Mouse (Mus musculus) forebrain, postnatal 0 days (tissue): ENCODE results near the gene Tnfrsf12a. TPM values are rescaled to one million over a fixed set of nuclear protein-coding genes. Genes with fewer than 3 reads are reported as not detected.

Experiments used
- ATAC-seq: fragments of 200-750 bp; cut with Nextera tagmentation; 2 replicates; pipeline ENCODE4 v1.8.0; 2017; ENCODE audit warnings: mild to moderate bottlenecking, moderate library complexity
- DNase-seq: peaks from one replicate; pipeline ENCODE4 v3.0.0-alpha.2; 2015
- H3K27ac ChIP-seq: fragments of 300-500 bp; sonication (generic); 2 replicates; pipeline ENCODE4 v1.5.1; 2014; ENCODE audit warnings: low read depth, mild to moderate bottlenecking, antibody characterized with exemption, low read length, moderate library complexity, mixed read lengths
- H3K27me3 ChIP-seq: fragments of 300-500 bp; sonication (generic); 2 replicates; pipeline ENCODE4 v1.6.1; 2014; ENCODE audit warnings: mild to moderate bottlenecking, low read length, mixed read lengths; ENCODE audit not compliant: insufficient read depth
- H3K36me3 ChIP-seq: fragments of 300-500 bp; sonication (generic); 2 replicates; pipeline ENCODE4 v1.6.1; 2014; ENCODE audit warnings: mild to moderate bottlenecking, moderate library complexity; ENCODE audit not compliant: insufficient read depth
- H3K4me1 ChIP-seq: fragments of 300-500 bp; sonication (generic); 2 replicates; pipeline ENCODE4 v1.6.1; 2014; ENCODE audit warnings: antibody characterized with exemption; ENCODE audit not compliant: insufficient read depth
- H3K4me2 ChIP-seq: fragments of 300-500 bp; sonication (generic); 2 replicates; pipeline ENCODE4 v1.6.1; 2014; ENCODE audit warnings: low read depth, mild to moderate bottlenecking, moderate library complexity
- H3K4me3 ChIP-seq: fragments of 300-500 bp; sonication (generic); 2 replicates; pipeline ENCODE4 v1.5.1; 2014; ENCODE audit warnings: low read depth, low read length, mixed read lengths
- H3K9ac ChIP-seq: fragments of 300-500 bp; sonication (generic); 2 replicates; pipeline ENCODE4 v1.6.1; 2014; ENCODE audit warnings: mild to moderate bottlenecking
- H3K9me3 ChIP-seq: fragments of 300-500 bp; sonication (generic); 2 replicates; pipeline ENCODE4 v1.6.1; 2016; ENCODE audit warnings: low read length
- CTCF ChIP-seq: sonication (generic); IDR thresholded peaks from 2 replicates; pipeline ENCODE4 v1.5.1; 2016; ENCODE audit warnings: antibody characterized with exemption, control low read depth, low read depth
- WGBS: fragments of 180-500 bp; shearing (Covaris S2); extraction: QIAGEN DNeasy Blood & Tissue Kit; methylation state at CpG from one replicate; pipeline ENCODE4 v1.1.7; 2014; 5-methylcytosine and 5-hydroxymethylcytosine counted together
- polyA plus RNA-seq: library from polyadenylated mRNA; unstranded; fragments of >200 nt; fragmentation: Nextera tagmentation; extraction: Ambion mirVana; gene quantifications from 2 replicates; pipeline ENCODE4 v1.2.1, GENCODE M21; 2015
- total RNA-seq: library from RNA; depleted of rRNA; stranded (reverse); fragments of >200 nt; gene quantifications from 2 replicates; pipeline ENCODE4 v1.2.3, GENCODE M21; 2014

The Tnfrsf12a gene
- total and polyA plus RNA-seq, 2 experiments from 2014 or later, result 1.4 to 2.0 TPM

GRCm38 (mm10) chr17:23682092-23682491 is 4.8 kb upstream of the Tnfrsf12a start:
- Histone ChIP-seq H3K4me2 (no peak overlapping the region), H3K4me3 (no peak overlapping the region), H3K4me1 (no peaks in the 10 kb centered on the region), H3K9ac (no peak overlapping the region), H3K36me3 (no peaks in the 10 kb centered on the region), H3K9me3 (no peaks in the 10 kb centered on the region), H3K27me3 (peaks cover 26% of the 10 kb centered on the region), H3K27ac (no peak overlapping the region)
- ATAC-seq (no peak), DNase-seq (no peak)
- 67% methylated on average over 4 of the region's 4 CpGs for WGBS
- TF ChIP-seq CTCF, result no peak

GRCm38 (mm10) chr17:23681086-23681485 is 3.8 kb upstream of the Tnfrsf12a start:
- Histone ChIP-seq H3K36me3 (no peaks in the 10 kb centered on the region), H3K4me3 (no peak overlapping the region), H3K27ac (no peak overlapping the region), H3K9me3 (no peaks in the 10 kb centered on the region), H3K4me1 (peaks cover 9% of the 10 kb centered on the region; the same call in 1 of the 2 replicates), H3K27me3 (peaks cover 30% of the 10 kb centered on the region), H3K9ac (no peak overlapping the region), H3K4me2 (no peak overlapping the region)
- DNase-seq (no peak), ATAC-seq (no peak)
- no peak for TF ChIP-seq CTCF
- 69% methylated on average over 10 of the region's 10 CpGs for WGBS

- H3K9ac ChIP-seq, result no peak overlapping the region
- DNase-seq (no peak), ATAC-seq (no peak)
- no peak for TF ChIP-seq CTCF
- H3K27ac ChIP-seq, result no peak overlapping the region
- no peak overlapping the region for H3K4me2 ChIP-seq
- peaks cover 30% of the 10 kb centered on the region for H3K27me3 ChIP-seq
- H3K9me3 ChIP-seq, result no peaks in the 10 kb centered on the region
- no peaks in the 10 kb centered on the region for H3K36me3 ChIP-seq
- peaks cover 10% of the 10 kb centered on the region; the same call in 1 of the 2 replicates for H3K4me1 ChIP-seq
- 87% methylated on average over 9 of the region's 9 CpGs for WGBS
- H3K4me3 ChIP-seq, result no peak overlapping the region
Measured at GRCm38 (mm10) chr17:23680336-23680735, 3.1 kb upstream of the Tnfrsf12a start.

GRCm38 (mm10) chr17:23679127-23679835 is 2.0 kb upstream of the Tnfrsf12a start, which contains the start of gene Cldn6:
Cldn6 (plus strand) TSS chr17:23679249.
- no peak within 1 kb of the TSS for H3K27ac ChIP-seq
- ATAC-seq (no peak), DNase-seq (no peak)
- no peaks in the 10 kb centered on the region for H3K36me3 ChIP-seq
- no peaks in the 10 kb centered on the region for H3K9me3 ChIP-seq
- 4% methylated on average over 38 of the region's 38 CpGs for WGBS
- no peak for TF ChIP-seq CTCF
- H3K4me1 ChIP-seq, result peaks cover 17% of the 10 kb centered on the region; the same call in 1 of the 2 replicates
- H3K27me3 ChIP-seq, result peaks cover 30% of the 10 kb centered on the region
- 0 out of 2 replicates have a peak within 1 kb of the TSS, but pooled peaks have one; percentile 5 for H3K4me3 ChIP-seq
- 0 out of 2 replicates have a peak within 1 kb of the TSS, but pooled peaks have one; percentile 24 for H3K4me2 ChIP-seq
- H3K9ac ChIP-seq, result no peak within 1 kb of the TSS

GRCm38 (mm10) chr17:23676473-23677031 is 716 bp downstream of the Tnfrsf12a start:
- TF ChIP-seq CTCF, result no peak
- under 1% methylated on average over 37 of the region's 37 CpGs for WGBS
- Histone ChIP-seq H3K36me3 (no peaks in the 10 kb centered on the region), H3K4me1 (peaks cover 18% of the 10 kb centered on the region; the same call in 1 of the 2 replicates), H3K4me3 (peak overlapping the region; percentile 39), H3K27me3 (peaks cover 30% of the 10 kb centered on the region), H3K27ac (no peak overlapping the region), H3K4me2 (peak overlapping the region; percentile 70), H3K9me3 (no peaks in the 10 kb centered on the region), H3K9ac (peak overlapping the region; percentile 23; the same call in 1 of the 2 replicates)
- ATAC-seq (no peak), DNase-seq (no peak)

- 14% methylated on average over 15 of the region's 15 CpGs for WGBS
- Histone ChIP-seq H3K9me3 (no peaks in the 10 kb centered on the region), H3K27ac (no peak overlapping the region), H3K36me3 (no peaks in the 10 kb centered on the region), H3K4me2 (peak overlapping the region; percentile 70), H3K4me1 (peaks cover 18% of the 10 kb centered on the region; the same call in 1 of the 2 replicates), H3K9ac (no peak overlapping the region), H3K27me3 (peaks cover 24% of the 10 kb centered on the region), H3K4me3 (no peak overlapping the region)
- no peak for ATAC-seq
- no peak for DNase-seq
- TF ChIP-seq CTCF, result no peak
Measured at GRCm38 (mm10) chr17:23675564-23676281, 1.5 kb downstream of the Tnfrsf12a start.
